ENCODE assay signal across 18 mouse cellular contexts in genomic region chr6:72101386-72101785, GRCm38 (mm10). TPM values are rescaled to one million over a fixed set of nuclear protein-coding genes. Genes with fewer than 3 reads are reported as not detected.
DNase-seq lines count a peak whose midpoint lies in the region; ATAC-seq and TF ChIP-seq lines count a peak whose summit lies in the region.
"Had no signal": no experiment of that assay in that cellular context is flagged by ENCODE, and none has a peak within 500 bp of the region (broad histone marks: within the 10 kb centered on the region; RNA-seq: fewer than 3 reads in every experiment).

No protein-coding gene starts in this region.

- DNase-seq in stomach, postnatal 0 days (ENCODE audit: low spot score) = peak; percentile 34
- DNase-seq in left cerebral cortex, postnatal 36 days (ENCODE audit: low spot score in 2 of 2) = no peak
- DNase-seq in testis, postnatal 10 days (ENCODE audit: low spot score) = no peak
- DNase-seq: adrenal gland, postnatal 14 days; cerebellum, postnatal 36 days; gastrocnemius, postnatal 14 days; spleen, adult 18-20 months; thymus, postnatal 25 days had no signal

- 0 out of 2 replicates have a peak overlapping the region, but pooled peaks have one; percentile 18 for H3K27ac ChIP-seq in intestine, embryonic 15.5 days
- no peak overlapping the region for H3K27ac ChIP-seq in intestine, embryonic 16.5 days (ENCODE audit: low read length)
- H3K27ac ChIP-seq in liver, embryonic 12.5 days = peak overlapping the region; percentile 99
- H3K27ac ChIP-seq in lung, embryonic 15.5 days = peak overlapping the region; percentile 87
- H3K27ac ChIP-seq in stomach, postnatal 0 days (replicated peaks) = peak overlapping the region; percentile 61; the same call in 1 of the 2 replicates
- H3K27ac ChIP-seq: embryonic facial prominence, embryonic 12.5 days; forebrain, embryonic 15.5 days; kidney, postnatal 0 days; midbrain, embryonic 12.5 days; neural tube, embryonic 12.5 days had no signal

- H3K9ac ChIP-seq in intestine, embryonic 15.5 days = no peak overlapping the region
- no peak overlapping the region for H3K9ac ChIP-seq in intestine, embryonic 16.5 days (ENCODE audit: low read depth, low read length)
- H3K9ac ChIP-seq in liver, embryonic 12.5 days = peak overlapping the region; percentile 80
- H3K9ac ChIP-seq in lung, embryonic 15.5 days = no peak overlapping the region
- no peak overlapping the region for H3K9ac ChIP-seq in stomach, postnatal 0 days (ENCODE audit: low read length)
- H3K9ac ChIP-seq: embryonic facial prominence, embryonic 12.5 days; forebrain, embryonic 15.5 days; limb, embryonic 12.5 days; midbrain, embryonic 12.5 days; neural tube, embryonic 12.5 days had no signal

- no peak overlapping the region for H3K4me3 ChIP-seq in intestine, embryonic 15.5 days (replicated peaks)
- no peak overlapping the region for H3K4me3 ChIP-seq in intestine, embryonic 16.5 days (ENCODE audit: low read length)
- H3K4me3 ChIP-seq in liver, embryonic 12.5 days = peak overlapping the region; percentile 97
- no peak overlapping the region for H3K4me3 ChIP-seq in lung, embryonic 15.5 days
- H3K4me3 ChIP-seq in stomach, postnatal 0 days (ENCODE audit: low read depth, low read length) = no peak overlapping the region
- H3K4me3 ChIP-seq: embryonic facial prominence, embryonic 12.5 days; forebrain, embryonic 15.5 days; limb, embryonic 12.5 days; midbrain, embryonic 12.5 days; neural tube, embryonic 12.5 days had no signal

- H3K27me3 ChIP-seq in intestine, embryonic 15.5 days (replicated peaks) = no peaks in the 10 kb centered on the region
- no peaks in the 10 kb centered on the region for H3K27me3 ChIP-seq in intestine, embryonic 16.5 days (replicated peaks; ENCODE audit: control insufficient read depth, insufficient read depth, low read length)
- H3K27me3 ChIP-seq in liver, embryonic 12.5 days (replicated peaks) = no peaks in the 10 kb centered on the region
- H3K27me3 ChIP-seq in lung, embryonic 15.5 days = no peaks in the 10 kb centered on the region
- no peaks in the 10 kb centered on the region for H3K27me3 ChIP-seq in stomach, postnatal 0 days (ENCODE audit: control insufficient read depth, insufficient read depth, low read length)
- H3K27me3 ChIP-seq: embryonic facial prominence, embryonic 12.5 days; forebrain, embryonic 15.5 days; limb, embryonic 12.5 days; midbrain, embryonic 12.5 days; neural tube, embryonic 12.5 days had no signal

- H3K4me1 ChIP-seq in intestine, embryonic 15.5 days (replicated peaks) = peaks cover 9% of the 10 kb centered on the region
- H3K4me1 ChIP-seq in intestine, embryonic 16.5 days (ENCODE audit: control insufficient read depth, insufficient read depth, low read length) = peaks cover 15% of the 10 kb centered on the region
- H3K4me1 ChIP-seq in liver, embryonic 12.5 days = peaks cover 83% of the 10 kb centered on the region
- H3K4me1 ChIP-seq in lung, embryonic 15.5 days = peaks cover 55% of the 10 kb centered on the region
- H3K4me1 ChIP-seq in stomach, postnatal 0 days (replicated peaks; ENCODE audit: control insufficient read depth, insufficient read depth) = 0 out of 2 replicates have a peak, but pooled peaks cover 2% of the 10 kb centered on the region

- H3K4me2 ChIP-seq in intestine, embryonic 15.5 days (replicated peaks) = no peak overlapping the region
- H3K4me2 ChIP-seq in intestine, embryonic 16.5 days (ENCODE audit: low read depth, low read length) = no peak overlapping the region
- peak overlapping the region; percentile 77 for H3K4me2 ChIP-seq in liver, embryonic 12.5 days
- peak overlapping the region; percentile 40 for H3K4me2 ChIP-seq in lung, embryonic 15.5 days
- H3K4me2 ChIP-seq in stomach, postnatal 0 days (replicated peaks; ENCODE audit: low read depth) = no peak overlapping the region; the same call in 1 of the 2 replicates
- H3K4me2 ChIP-seq: embryonic facial prominence, embryonic 12.5 days; forebrain, embryonic 15.5 days; limb, embryonic 12.5 days; midbrain, embryonic 12.5 days had no signal

- no peaks in the 10 kb centered on the region for H3K36me3 ChIP-seq in intestine, embryonic 15.5 days
- no peaks in the 10 kb centered on the region for H3K36me3 ChIP-seq in intestine, embryonic 16.5 days (ENCODE audit: control insufficient read depth, insufficient read depth, low read length)
- H3K36me3 ChIP-seq in liver, embryonic 12.5 days = peaks cover 27% of the 10 kb centered on the region
- no peaks in the 10 kb centered on the region for H3K36me3 ChIP-seq in lung, embryonic 15.5 days
- no peaks in the 10 kb centered on the region for H3K36me3 ChIP-seq in stomach, postnatal 0 days (ENCODE audit: control insufficient read depth, insufficient read depth, low read length)
- H3K36me3 ChIP-seq: embryonic facial prominence, embryonic 12.5 days; forebrain, embryonic 15.5 days; limb, embryonic 12.5 days; midbrain, embryonic 12.5 days; neural tube, embryonic 12.5 days had no signal

- intact Hi-C loops in left cerebral cortex, postnatal 36 days (cut with DNase I) = no loop called here

- H3K9me3 ChIP-seq in intestine, embryonic 15.5 days = no peaks in the 10 kb centered on the region
- H3K9me3 ChIP-seq in intestine, embryonic 16.5 days (ENCODE audit: control insufficient read depth, low read length) = no peaks in the 10 kb centered on the region
- H3K9me3 ChIP-seq in liver, embryonic 12.5 days (replicated peaks) = no peaks in the 10 kb centered on the region
- no peaks in the 10 kb centered on the region for H3K9me3 ChIP-seq in lung, embryonic 15.5 days
- no peaks in the 10 kb centered on the region for H3K9me3 ChIP-seq in stomach, postnatal 0 days (ENCODE audit: control insufficient read depth, low read length)
- H3K9me3 ChIP-seq: embryonic facial prominence, embryonic 12.5 days; forebrain, embryonic 15.5 days; limb, embryonic 12.5 days; midbrain, embryonic 12.5 days; neural tube, embryonic 12.5 days had no signal

- 64% methylated on average over 4 of the region's 4 CpGs for whole genome bisulfite sequencing in intestine, embryonic 15.5 days
- 67% methylated on average over 4 of the region's 4 CpGs for WGBS in intestine, embryonic 16.5 days
- 42% methylated on average over 4 of the region's 4 CpGs for WGBS in liver, embryonic 12.5 days (ENCODE audit: insufficient replicate concordance)
- WGBS in lung, embryonic 15.5 days = 46% methylated on average over 4 of the region's 4 CpGs
- WGBS in stomach, postnatal 0 days = 42% methylated on average over 4 of the region's 4 CpGs

- no peak for ATAC-seq in intestine, embryonic 15.5 days
- no peak for ATAC-seq in intestine, embryonic 16.5 days
- no peak for ATAC-seq in liver, embryonic 12.5 days
- ATAC-seq in lung, embryonic 15.5 days (ENCODE audit: borderline replicate concordance, extremely low read depth, low FRiP score, low TSS enrichment) = no peak
- ATAC-seq in stomach, postnatal 0 days (ENCODE audit: low FRiP score, low TSS enrichment) = peak; percentile 43; the same call in 1 of the 2 replicates
- ATAC-seq: forebrain, embryonic 15.5 days had no signal

- TF ChIP-seq EP300 in stomach, postnatal 0 days (optimal IDR thresholded peaks at IDR 0.05) = no peak

- no peak for TF ChIP-seq CTCF in stomach, postnatal 0 days (IDR thresholded peaks at IDR 0.05; ENCODE audit: low read depth)

RNA-seq across cellular contexts. Expression of gene St3gal5, which starts 4.0 kb away (rescaled TPM):
- 19.4 and 24.0 TPM in 2 replicates for polyA plus RNA-seq in intestine, embryonic 15.5 days (2015; fragmentation: Nextera tagmentation; extraction: Ambion mirVana)
- 22.8 TPM in 2 replicates for polyA plus RNA-seq in intestine, embryonic 16.5 days (2015; fragmentation: Nextera tagmentation; extraction: Ambion mirVana)
- 166 and 181 TPM in 2 replicates for polyA plus RNA-seq in liver, embryonic 12.5 days (2016; fragmentation: Nextera tagmentation; extraction: Ambion mirVana)
- polyA plus RNA-seq in lung, embryonic 15.5 days (2015; fragmentation: Nextera tagmentation; extraction: Ambion mirVana) = 40.5 and 42.1 TPM in 2 replicates
- polyA plus RNA-seq in stomach, postnatal 0 days (2015; fragmentation: Nextera tagmentation; extraction: Ambion mirVana) = 13.4 and 14.2 TPM in 2 replicates
- 100 to 1,000 TPM; 151 to 177 TPM for total RNA-seq in left cerebral cortex, postnatal 36 days (2021)

Comparison
In these comparisons a context has a peak if more than half of its experiments do, and no peak if none do; other contexts are left out.
1. H3K4me2 ChIP-seq: peak in liver, embryonic 12.5 days (single experiment) and lung, embryonic 15.5 days (single experiment); none in intestine, embryonic 15.5 days (single experiment), intestine, embryonic 16.5 days (single experiment) and stomach, postnatal 0 days (single experiment).